Mouse (Mus musculus) embryonic facial prominence, embryonic 11.5 days (tissue): ENCODE data around the gene Tigd3. TPM values are rescaled to one million over a fixed set of nuclear protein-coding genes. Genes with fewer than 3 reads are reported as not detected.

Experiments used
- ATAC-seq: fragments of 200-750 bp; cut with Nextera tagmentation; replicated peaks from 2 replicates; pipeline ENCODE4 v1.8.0; 2017; ENCODE audit warnings: low read depth; ENCODE audit not compliant: insufficient number of reproducible peaks, low FRiP score, low TSS enrichment
- DNase-seq: peaks from one replicate; pipeline ENCODE4 v3.0.0-alpha.2; 2015; ENCODE audit warnings: low spot score
- H3K27ac ChIP-seq: fragments of 300-500 bp; sonication (generic); replicated peaks from 2 replicates; pipeline ENCODE4 v1.5.1; 2014; ENCODE audit warnings: mild to moderate bottlenecking, low read depth, low read length, control low read depth
- H3K27me3 ChIP-seq: fragments of 300-500 bp; sonication (generic); 2 replicates; pipeline ENCODE4 v1.6.1; 2014; ENCODE audit warnings: mild to moderate bottlenecking, low read length, moderate library complexity, mixed read lengths; ENCODE audit not compliant: control insufficient read depth, insufficient read depth
- H3K36me3 ChIP-seq: fragments of 300-500 bp; sonication (generic); replicated peaks from 2 replicates; pipeline ENCODE4 v1.6.1; 2014; ENCODE audit warnings: low read depth, mild to moderate bottlenecking, low read length, moderate library complexity, mixed read lengths; ENCODE audit not compliant: control insufficient read depth, insufficient read depth
- H3K4me1 ChIP-seq: fragments of 300-500 bp; sonication (generic); 2 replicates; pipeline ENCODE4 v1.6.1; 2014; ENCODE audit warnings: low read length, mixed read lengths; ENCODE audit not compliant: control insufficient read depth, insufficient read depth
- H3K4me2 ChIP-seq: fragments of 300-500 bp; sonication (generic); 2 replicates; pipeline ENCODE4 v1.6.1; 2014; ENCODE audit warnings: low read depth, mild to moderate bottlenecking, control low read depth, low read length, moderate library complexity
- H3K4me3 ChIP-seq: fragments of 300-500 bp; sonication (generic); 2 replicates; pipeline ENCODE4 v1.5.1; 2014; ENCODE audit warnings: low read depth, low read length, control low read depth
- H3K9ac ChIP-seq: fragments of 300-500 bp; sonication (generic); replicated peaks from 2 replicates; pipeline ENCODE4 v1.6.1; 2014; ENCODE audit warnings: mild to moderate bottlenecking, control low read depth, low read length
- H3K9me3 ChIP-seq: fragments of 300-500 bp; sonication (generic); replicated peaks from 2 replicates; pipeline ENCODE4 v1.6.1; 2016; ENCODE audit warnings: mild to moderate bottlenecking, low read length, inconsistent platforms, mixed read lengths; ENCODE audit not compliant: control insufficient read depth
- WGBS: fragments of 180-500 bp; shearing (Covaris S2); extraction: QIAGEN DNeasy Blood & Tissue Kit; methylation state at CpG from one replicate; pipeline ENCODE4 v1.1.7; 2014; 5-methylcytosine and 5-hydroxymethylcytosine counted together
- polyA plus RNA-seq: library from polyadenylated mRNA; unstranded; fragments of >200 nt; fragmentation: Nextera tagmentation; extraction: Ambion mirVana; gene quantifications from 2 replicates; pipeline ENCODE4 v1.2.1, GENCODE M21; 2014

Gene Tigd3
- polyA plus RNA-seq, 1 experiment from 2014 or later, result 4.3 TPM

- WGBS, result 85% methylated on average over 12 of the region's 12 CpGs
- H3K9ac ChIP-seq, result no peak overlapping the region
Measured at GRCm38 (mm10) chr19:5852035-5852722, 41.8 kb downstream of the Tigd3 start.

DNA sequence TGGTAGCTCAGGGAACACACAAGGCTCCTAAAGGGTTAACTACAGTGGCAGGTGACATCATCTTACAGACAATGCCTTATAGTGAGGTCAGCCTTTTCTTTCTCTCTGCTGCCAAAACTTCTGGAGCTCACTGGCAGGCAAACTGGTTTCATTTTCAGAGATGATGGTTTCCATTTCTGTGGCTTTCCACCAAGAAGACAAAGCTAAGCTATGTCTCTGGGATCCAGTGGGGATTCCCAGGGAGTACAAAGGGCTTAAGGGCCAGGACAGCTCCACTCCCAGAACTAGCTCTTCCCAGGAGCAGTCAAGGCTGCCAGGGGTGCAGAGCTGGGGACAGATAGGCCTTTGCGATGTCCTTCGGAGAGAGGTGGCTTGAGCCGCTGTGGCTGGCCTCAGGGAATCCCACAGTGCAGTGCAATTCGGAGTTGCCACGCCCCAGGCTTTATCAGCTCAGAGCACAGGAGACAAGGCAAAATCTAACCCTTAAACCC is 42.4 kb downstream of the Tigd3 start:
- Histone ChIP-seq H3K4me2 (no peak overlapping the region), H3K27me3 (no peaks in the 10 kb centered on the region), H3K4me1 (peaks cover 26% of the 10 kb centered on the region), H3K4me3 (no peak overlapping the region), H3K27ac (no peak overlapping the region), H3K9ac (no peak overlapping the region), H3K36me3 (peaks cover 10% of the 10 kb centered on the region), H3K9me3 (no peaks in the 10 kb centered on the region)
- no peak for DNase-seq
- ATAC-seq, result no peak
- WGBS, result 63% methylated on average over 5 of the region's 5 CpGs

More at GRCm38 (mm10) chr19:5852035-5852722, 41.8 kb downstream of the Tigd3 start:
- H3K4me1 ChIP-seq, result peaks cover 25% of the 10 kb centered on the region
- H3K27me3 ChIP-seq, result no peaks in the 10 kb centered on the region
- H3K4me3 ChIP-seq, result no peak overlapping the region
- no peaks in the 10 kb centered on the region for H3K9me3 ChIP-seq
- H3K27ac ChIP-seq, result no peak overlapping the region
- no peak for DNase-seq
- no peak for ATAC-seq
- H3K36me3 ChIP-seq, result peaks cover 10% of the 10 kb centered on the region
- no peak overlapping the region for H3K4me2 ChIP-seq

GRCm38 (mm10) chr19:5850860-5851259 is 43.1 kb downstream of the Tigd3 start:
- WGBS, result 90% methylated on average over 3 of the region's 3 CpGs
- H3K4me1 ChIP-seq, result peaks cover 26% of the 10 kb centered on the region

GRCm38 (mm10) chr19:5849843-5850527 is 44.0 kb downstream of the Tigd3 start:
- no peak overlapping the region for H3K9ac ChIP-seq
- H3K27me3 ChIP-seq, result no peaks in the 10 kb centered on the region
- peaks cover 10% of the 10 kb centered on the region for H3K36me3 ChIP-seq
- ATAC-seq (no peak), DNase-seq (peak; percentile 92)
- H3K9me3 ChIP-seq, result no peaks in the 10 kb centered on the region
- H3K27ac ChIP-seq, result no peak overlapping the region
- no peak overlapping the region for H3K4me2 ChIP-seq
- no peak overlapping the region for H3K4me3 ChIP-seq
- WGBS, result 29% methylated on average over 11 of the region's 11 CpGs
- H3K4me1 ChIP-seq, result peaks cover 27% of the 10 kb centered on the region

More at GRCm38 (mm10) chr19:5850860-5851259, 43.1 kb downstream of the Tigd3 start:
- DNase-seq, result no peak
- Histone ChIP-seq H3K36me3 (peaks cover 10% of the 10 kb centered on the region), H3K4me2 (no peak overlapping the region), H3K9ac (no peak overlapping the region), H3K4me3 (no peak overlapping the region), H3K27me3 (no peaks in the 10 kb centered on the region), H3K9me3 (no peaks in the 10 kb centered on the region), H3K27ac (no peak overlapping the region)
- no peak for ATAC-seq

- DNase-seq (peak; percentile 52), ATAC-seq (no peak)
- WGBS, result 28% methylated on average over 13 of the region's 13 CpGs
- Histone ChIP-seq H3K4me1 (peaks cover 28% of the 10 kb centered on the region), H3K4me3 (no peak overlapping the region), H3K4me2 (no peak overlapping the region), H3K27me3 (no peaks in the 10 kb centered on the region), H3K36me3 (peaks cover 10% of the 10 kb centered on the region), H3K27ac (peak overlapping the region; percentile 35; the same call in 1 of the 2 replicates), H3K9me3 (no peaks in the 10 kb centered on the region), H3K9ac (peak overlapping the region; percentile 2)
Measured at GRCm38 (mm10) chr19:5848826-5849672, 44.9 kb downstream of the Tigd3 start.

DNA sequence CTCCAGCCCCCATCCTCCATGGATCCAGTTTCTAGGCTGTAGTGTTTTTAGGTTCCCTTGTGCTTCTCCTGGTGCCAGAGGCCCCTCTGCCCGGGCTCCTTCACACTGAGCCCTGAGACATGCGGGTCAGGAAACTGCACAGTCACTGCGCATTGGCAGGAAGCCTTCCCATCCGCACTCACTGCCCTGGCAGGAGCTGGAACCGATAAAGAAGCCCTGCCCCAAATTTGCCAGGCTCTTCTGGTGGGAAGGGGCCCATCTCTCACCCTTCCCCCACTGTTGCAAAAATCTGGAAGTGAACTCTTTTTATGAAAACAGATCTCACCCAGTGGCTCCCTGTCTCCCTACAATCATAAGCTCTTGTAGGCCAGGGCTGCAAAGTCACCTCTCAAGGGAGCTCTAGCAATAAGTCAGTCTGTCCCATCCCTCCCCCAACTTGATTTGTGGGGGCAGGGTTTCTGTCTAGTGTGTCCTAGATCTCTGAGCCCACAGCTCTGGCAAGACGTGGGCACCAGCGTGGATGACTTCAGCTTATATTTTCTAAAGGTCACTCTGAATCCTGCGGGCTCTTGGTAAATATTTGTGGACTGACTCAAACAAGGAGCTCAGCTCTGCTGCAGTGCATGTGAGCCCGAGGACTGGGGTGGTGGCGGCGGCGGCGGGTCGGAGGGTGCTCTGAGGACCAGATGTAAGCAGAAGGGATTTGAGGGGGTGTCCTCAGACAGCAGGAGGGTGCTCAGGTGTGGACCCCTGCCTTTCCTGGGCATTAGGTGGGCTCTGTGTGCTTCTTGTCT is 45.7 kb downstream of the Tigd3 start:
- Histone ChIP-seq H3K27ac (peak overlapping the region; percentile 74; the same call in 1 of the 2 replicates), H3K4me2 (0 out of 2 replicates have a peak overlapping the region, but pooled peaks have one; percentile 2), H3K4me3 (no peak overlapping the region), H3K4me1 (peaks cover 28% of the 10 kb centered on the region), H3K27me3 (no peaks in the 10 kb centered on the region), H3K9me3 (no peaks in the 10 kb centered on the region), H3K36me3 (peaks cover 10% of the 10 kb centered on the region), H3K9ac (peak overlapping the region; percentile 25)
- DNase-seq, result peak; percentile 21
- 37% methylated on average over 14 of the region's 14 CpGs for WGBS
- ATAC-seq, result no peak

DNA sequence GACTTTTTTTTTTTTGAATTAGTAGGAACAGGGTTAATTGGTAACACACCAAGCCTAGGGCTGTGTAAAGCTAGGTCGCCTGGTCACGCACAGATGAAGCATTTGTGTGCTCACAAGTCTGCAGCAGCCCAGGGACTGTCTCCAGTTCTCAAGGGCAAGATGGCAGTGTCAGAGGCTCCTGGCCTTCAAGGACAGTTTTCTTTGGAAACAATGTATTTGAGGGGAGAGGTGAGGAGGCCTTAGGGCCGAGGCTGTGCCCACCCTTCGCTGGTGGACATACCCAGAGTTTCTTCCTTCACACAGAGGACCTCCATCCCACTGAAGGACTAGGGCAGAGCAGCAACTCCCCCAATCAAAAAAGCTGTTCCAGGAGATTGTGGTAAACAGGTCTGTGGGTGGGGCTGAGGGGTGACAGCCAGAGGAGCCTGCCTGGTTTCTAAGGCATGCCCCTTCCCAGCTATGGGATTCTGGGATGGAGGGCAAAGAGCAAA is 46.6 kb downstream of the Tigd3 start:
- no peaks in the 10 kb centered on the region for H3K27me3 ChIP-seq
- no peaks in the 10 kb centered on the region for H3K9me3 ChIP-seq
- no peak for DNase-seq
- peaks cover 8% of the 10 kb centered on the region for H3K36me3 ChIP-seq
- ATAC-seq, result no peak
- 24% methylated on average over 4 of the region's 4 CpGs for WGBS
- H3K27ac ChIP-seq, result peak overlapping the region; percentile 74
- peak overlapping the region; percentile 25 for H3K9ac ChIP-seq
- peaks cover 28% of the 10 kb centered on the region for H3K4me1 ChIP-seq
- 0 out of 2 replicates have a peak overlapping the region, but pooled peaks have one; percentile 11 for H3K4me2 ChIP-seq
- no peak overlapping the region for H3K4me3 ChIP-seq
